Mouse (Mus musculus) embryonic fibroblast, embryonic 13.5 days (primary cell): ENCODE results near the gene Zfp507.

ENCODE experiments used
- CTCF ChIP-seq: IDR thresholded peaks from 2 replicates; pipeline ENCODE4 v1.5.1; 2011; ENCODE audit warnings: mild to moderate bottlenecking, control low read depth, low read length, moderate library complexity, borderline replicate concordance; ENCODE audit not compliant: insufficient read depth
- POLR2A ChIP-seq: IDR thresholded peaks from 2 replicates; pipeline ENCODE4 v1.6.1; 2011; ENCODE audit warnings: low read depth, mild to moderate bottlenecking, control low read depth, low read length, moderate library complexity

DNA sequence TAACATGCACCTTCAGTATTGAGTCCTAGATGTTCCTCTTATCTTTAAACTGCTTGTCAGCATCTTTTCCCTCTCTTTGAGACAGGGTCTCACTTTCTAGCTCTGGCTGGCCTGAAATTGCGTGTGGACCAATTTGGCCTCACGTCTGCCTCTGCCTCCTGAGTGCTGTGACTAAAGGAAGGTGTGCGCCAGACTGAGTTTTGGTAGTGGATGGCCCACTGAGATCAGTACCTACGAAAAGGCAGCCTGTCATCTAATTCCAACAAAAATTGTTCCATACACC is 48.0 kb downstream of the Zfp507 start:
- no peak for TF ChIP-seq CTCF
- peak; percentile 46; the same call in 1 of the 2 replicates for TF ChIP-seq POLR2A
